Mouse (Mus musculus) hindbrain, embryonic 11.5 days (tissue): ENCODE data around the gene Pxylp1. TPM values are rescaled to one million over a fixed set of nuclear protein-coding genes. Genes with fewer than 3 reads are reported as not detected.

Experiments
- ATAC-seq: fragments of 200-750 bp; cut with Nextera tagmentation; 2 replicates; pipeline ENCODE4 v1.8.0; 2017; ENCODE audit warnings: mild to moderate bottlenecking, moderate TSS enrichment, moderate library complexity; ENCODE audit not compliant: low FRiP score
- DNase-seq: peaks from one replicate; pipeline ENCODE4 v3.0.0-alpha.2; 2015; ENCODE audit warnings: low spot score
- H3K27ac ChIP-seq: fragments of 300-500 bp; sonication (generic); 2 replicates; pipeline ENCODE4 v1.5.1; 2014; ENCODE audit warnings: mild to moderate bottlenecking, low read depth, low read length
- H3K27me3 ChIP-seq: fragments of 300-500 bp; sonication (generic); 2 replicates; pipeline ENCODE4 v1.6.1; 2014; ENCODE audit warnings: mild to moderate bottlenecking, low read length, moderate library complexity, mixed read lengths; ENCODE audit not compliant: control insufficient read depth, insufficient read depth
- H3K36me3 ChIP-seq: fragments of 300-500 bp; sonication (generic); 2 replicates; pipeline ENCODE4 v1.6.1; 2014; ENCODE audit warnings: mild to moderate bottlenecking, low read length, moderate library complexity, mixed read lengths; ENCODE audit not compliant: control insufficient read depth, insufficient read depth
- H3K4me1 ChIP-seq: fragments of 300-500 bp; sonication (generic); replicated peaks from 2 replicates; pipeline ENCODE4 v1.6.1; 2014; ENCODE audit warnings: low read length, mixed read lengths; ENCODE audit not compliant: control insufficient read depth, insufficient read depth
- H3K4me2 ChIP-seq: fragments of 300-500 bp; sonication (generic); replicated peaks from 2 replicates; pipeline ENCODE4 v1.6.1; 2014; ENCODE audit warnings: mild to moderate bottlenecking, low read depth, low read length
- H3K4me3 ChIP-seq: fragments of 300-500 bp; sonication (generic); 2 replicates; pipeline ENCODE4 v1.5.1; 2014; ENCODE audit warnings: low read depth, low read length
- H3K9ac ChIP-seq: fragments of 300-500 bp; sonication (generic); 2 replicates; pipeline ENCODE4 v1.6.1; 2014; ENCODE audit warnings: low read depth, low read length
- H3K9me3 ChIP-seq: fragments of 300-500 bp; sonication (generic); 2 replicates; pipeline ENCODE4 v1.6.1; 2016; ENCODE audit warnings: low read length; ENCODE audit not compliant: control insufficient read depth
- WGBS: fragments of 180-500 bp; shearing (Covaris S2); extraction: QIAGEN DNeasy Blood & Tissue Kit; methylation state at CpG from one replicate; pipeline ENCODE4 v1.1.7; 2014; 5-methylcytosine and 5-hydroxymethylcytosine counted together
- polyA plus RNA-seq: library from polyadenylated mRNA; unstranded; fragments of >200 nt; fragmentation: Nextera tagmentation; extraction: Ambion mirVana; gene quantifications from 2 replicates; pipeline ENCODE4 v1.2.1, GENCODE M21; 2014

Pxylp1 gene
- polyA plus RNA-seq, 1 experiment from 2014 or later = 40.3 TPM

DNA sequence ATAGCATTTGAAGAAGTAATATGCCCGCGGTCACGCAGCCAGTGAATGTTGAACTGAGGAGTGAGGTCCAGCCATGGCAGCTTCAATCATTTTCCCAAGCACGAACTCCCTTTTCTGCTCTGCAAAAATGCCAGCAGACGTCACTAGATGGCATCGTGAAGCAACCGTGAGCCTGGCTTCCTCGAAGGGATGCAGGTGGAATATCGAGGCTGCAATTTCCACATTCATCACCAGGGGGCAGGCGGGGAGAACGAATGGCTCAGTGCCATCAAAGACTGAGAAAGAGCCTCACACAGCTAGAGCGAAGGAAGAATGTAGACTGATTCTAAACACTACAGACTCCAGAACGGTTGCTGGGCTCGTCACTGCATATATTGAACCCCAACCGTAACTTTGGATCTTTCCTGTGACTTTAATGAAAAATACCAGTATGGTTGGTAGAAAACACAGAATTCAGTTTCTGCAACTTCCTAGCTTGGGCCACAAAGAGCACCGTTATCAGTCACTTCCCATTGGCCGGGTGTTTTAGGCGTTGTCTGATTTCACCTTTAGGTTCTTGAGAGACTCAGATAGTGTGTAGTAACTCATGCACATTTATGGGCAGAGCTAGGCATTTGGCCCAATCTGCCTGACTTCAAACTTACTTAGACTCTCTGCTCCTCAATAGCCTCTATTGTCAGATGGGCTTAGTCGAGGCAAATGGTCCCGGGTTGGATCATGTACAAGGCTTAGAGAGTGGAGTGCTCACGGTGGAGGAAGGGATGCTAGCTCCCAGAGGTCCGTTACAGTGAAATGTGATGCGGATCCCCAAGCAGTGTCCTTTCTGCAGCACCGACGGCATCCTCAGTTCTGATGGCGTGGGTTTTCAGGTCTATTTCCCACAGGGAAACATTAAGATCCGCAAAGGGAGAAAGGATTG, 24.4 kb upstream of the Pxylp1 start:
- WGBS = 42% methylated on average over 27 of the region's 27 CpGs
- Histone ChIP-seq H3K4me2 (no peak overlapping the region), H3K4me3 (no peak overlapping the region), H3K4me1 (no peaks in the 10 kb centered on the region), H3K27ac (no peak overlapping the region), H3K9ac (no peak overlapping the region), H3K27me3 (no peaks in the 10 kb centered on the region), H3K36me3 (no peaks in the 10 kb centered on the region), H3K9me3 (no peaks in the 10 kb centered on the region)
- ATAC-seq (peak; percentile 80), DNase-seq (peak; percentile 99)

DNA sequence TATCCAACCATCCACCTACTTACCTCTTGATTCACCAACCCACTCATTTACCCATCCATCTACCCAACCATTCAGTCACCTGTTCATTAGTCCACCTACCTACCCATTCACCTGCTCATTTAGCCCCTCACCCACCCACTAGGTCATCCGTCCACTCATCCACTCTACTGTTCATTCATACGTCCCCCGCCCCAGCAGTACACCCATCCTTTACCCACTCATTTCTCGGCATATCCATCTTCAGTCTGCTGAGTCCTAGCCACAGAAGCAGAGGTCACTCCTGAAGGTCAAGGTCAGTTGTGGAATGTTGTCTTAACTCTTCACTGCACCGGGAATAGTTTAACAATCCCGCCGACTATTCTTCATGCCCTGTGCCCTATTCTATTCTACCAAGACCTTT, 23.6 kb upstream of the Pxylp1 start:
- H3K4me1 ChIP-seq = no peaks in the 10 kb centered on the region
- H3K4me3 ChIP-seq = no peak overlapping the region
- DNase-seq (no peak), ATAC-seq (no peak; the same call in 1 of the 2 replicates)
- H3K9ac ChIP-seq = no peak overlapping the region
- H3K27me3 ChIP-seq = no peaks in the 10 kb centered on the region
- H3K4me2 ChIP-seq = no peak overlapping the region
- H3K27ac ChIP-seq = no peak overlapping the region
- no peaks in the 10 kb centered on the region for H3K36me3 ChIP-seq
- no peaks in the 10 kb centered on the region for H3K9me3 ChIP-seq
- WGBS = 52% methylated on average over 7 of the region's 7 CpGs

- WGBS = 86% methylated on average over 6 of the region's 6 CpGs
- Histone ChIP-seq H3K4me3 (no peak overlapping the region), H3K27ac (no peak overlapping the region), H3K9ac (no peak overlapping the region), H3K36me3 (no peaks in the 10 kb centered on the region), H3K9me3 (no peaks in the 10 kb centered on the region), H3K4me1 (no peaks in the 10 kb centered on the region), H3K27me3 (no peaks in the 10 kb centered on the region), H3K4me2 (no peak overlapping the region)
- DNase-seq = no peak
- ATAC-seq = no peak
Observed at GRCm38 (mm10) chr9:96914851-96915250, 22.4 kb upstream of the Pxylp1 start.

DNA sequence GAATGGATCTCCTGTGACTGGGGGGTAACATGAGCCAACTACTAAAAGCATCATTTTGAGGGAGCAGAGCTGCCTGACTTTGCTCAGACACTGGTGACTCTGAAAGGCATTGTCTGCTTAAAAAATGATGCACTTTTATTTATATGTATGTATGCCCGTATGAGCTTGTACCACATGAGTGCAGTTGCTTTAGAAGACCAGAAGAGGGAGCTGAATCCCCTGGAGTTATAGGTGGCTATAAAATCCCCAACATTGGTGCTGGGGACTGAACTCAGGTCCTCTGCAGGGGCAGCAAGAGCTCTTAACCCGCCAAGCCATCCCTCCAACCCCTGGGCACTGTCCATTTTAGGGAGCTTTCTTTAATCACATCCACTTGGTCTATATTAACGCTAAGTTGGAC, 21.5 kb upstream of the Pxylp1 start:
- DNase-seq (no peak), ATAC-seq (no peak)
- Histone ChIP-seq H3K27me3 (no peaks in the 10 kb centered on the region), H3K9ac (no peak overlapping the region), H3K36me3 (no peaks in the 10 kb centered on the region), H3K27ac (no peak overlapping the region), H3K4me1 (no peaks in the 10 kb centered on the region), H3K9me3 (no peaks in the 10 kb centered on the region), H3K4me3 (no peak overlapping the region), H3K4me2 (no peak overlapping the region)
- WGBS = 86% methylated on average over 3 of the region's 3 CpGs

DNA sequence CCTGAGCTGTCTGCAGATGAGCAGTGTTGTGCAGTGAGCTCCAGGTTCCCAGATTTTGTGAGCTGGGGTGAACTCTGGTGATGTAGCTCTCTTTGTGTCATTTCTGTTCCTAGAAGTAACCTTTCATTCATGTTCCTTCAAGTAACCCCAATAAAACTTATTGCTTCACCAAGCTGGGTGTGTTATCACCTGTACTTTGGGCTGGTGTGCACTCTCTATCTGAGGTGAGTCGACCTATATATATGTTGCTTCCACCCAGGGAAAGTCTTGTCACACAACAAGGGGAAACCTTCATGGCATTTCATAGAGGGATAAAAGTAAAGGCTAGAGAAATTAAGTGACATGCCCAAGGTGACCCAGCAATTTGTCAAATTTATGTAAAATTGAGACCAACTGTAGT, 17.0 kb upstream of the Pxylp1 start:
- no peak for DNase-seq
- no peak overlapping the region for H3K4me3 ChIP-seq
- H3K9ac ChIP-seq = no peak overlapping the region
- no peak overlapping the region for H3K4me2 ChIP-seq
- H3K36me3 ChIP-seq = no peaks in the 10 kb centered on the region
- H3K9me3 ChIP-seq = no peaks in the 10 kb centered on the region
- H3K4me1 ChIP-seq = no peaks in the 10 kb centered on the region
- WGBS = 87% methylated on average over 1 of the region's 1 CpGs
- no peak overlapping the region for H3K27ac ChIP-seq
- ATAC-seq = no peak
- no peaks in the 10 kb centered on the region for H3K27me3 ChIP-seq

DNA sequence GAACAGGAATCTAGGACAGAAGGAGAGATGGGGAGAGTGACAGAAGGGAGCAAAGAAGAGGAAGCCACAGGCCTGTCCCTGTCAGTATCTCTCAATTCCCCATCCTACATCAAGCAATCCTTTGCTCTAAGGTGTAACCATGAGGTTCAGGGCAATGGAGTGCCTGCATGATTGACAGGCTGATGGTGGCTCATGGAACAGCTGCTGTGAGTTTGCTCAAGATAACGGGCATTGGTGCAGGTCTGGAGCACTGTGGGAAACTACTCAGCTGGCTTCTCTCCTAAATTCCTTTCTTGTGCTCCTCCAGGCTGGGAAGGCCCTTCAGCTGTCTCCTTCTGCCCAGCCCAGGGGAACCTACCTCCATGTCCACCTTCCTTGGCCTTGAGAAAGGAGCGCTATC, 16.3 kb upstream of the Pxylp1 start:
- no peak for ATAC-seq

DNA sequence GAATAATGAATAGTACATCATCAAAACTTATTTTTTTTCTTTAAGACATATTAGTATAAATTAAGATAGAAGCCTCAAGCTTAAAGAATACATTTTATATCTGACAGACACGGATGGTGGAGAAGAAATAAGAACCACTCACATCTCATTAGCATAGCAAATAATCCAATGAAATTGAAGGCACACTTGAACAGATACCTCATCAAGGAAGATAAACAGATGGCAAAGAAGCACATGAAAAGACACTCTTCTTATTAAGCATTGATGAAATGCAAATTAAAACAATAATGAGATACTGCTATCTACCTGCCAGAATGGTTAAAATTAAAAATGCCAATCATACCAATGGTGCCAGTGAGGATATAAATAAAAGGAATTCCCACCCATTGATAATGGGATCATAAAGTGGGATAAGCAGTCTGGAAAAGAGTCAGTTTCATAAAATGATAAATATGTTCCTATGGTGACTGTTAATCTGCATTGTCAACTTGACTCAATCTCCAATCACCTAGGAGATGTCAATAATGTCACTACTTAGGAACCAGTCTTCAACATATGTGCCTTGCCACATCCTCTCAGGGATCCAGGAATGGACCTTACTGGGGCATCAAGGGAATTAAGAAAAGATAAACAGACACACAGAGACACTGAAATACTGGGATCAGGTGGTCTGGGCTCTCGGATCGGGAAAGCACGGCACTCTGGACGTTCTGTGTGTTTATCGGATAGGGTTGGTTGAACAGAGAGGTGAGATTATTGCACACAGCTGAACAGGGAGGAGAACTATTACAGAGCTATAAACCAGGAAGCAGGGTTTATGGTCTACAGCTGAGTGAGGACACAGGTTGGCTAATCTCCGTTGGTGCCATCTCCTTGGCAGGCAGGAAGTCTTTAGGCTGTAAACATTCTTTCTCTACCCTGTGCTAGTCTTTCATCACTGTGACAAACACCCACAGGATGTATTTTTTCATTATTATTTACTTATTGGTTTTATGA, 12.2 kb upstream of the Pxylp1 start:
- H3K27me3 ChIP-seq = no peaks in the 10 kb centered on the region
- no peak overlapping the region for H3K4me2 ChIP-seq
- no peaks in the 10 kb centered on the region for H3K4me1 ChIP-seq
- no peak for DNase-seq
- no peak overlapping the region for H3K27ac ChIP-seq
- peak; percentile 33; the same call in 1 of the 2 replicates for ATAC-seq
- WGBS = 79% methylated on average over 7 of the region's 7 CpGs
- H3K36me3 ChIP-seq = no peaks in the 10 kb centered on the region
- no peak overlapping the region for H3K4me3 ChIP-seq
- no peak overlapping the region for H3K9ac ChIP-seq
- H3K9me3 ChIP-seq = no peaks in the 10 kb centered on the region

More for the DNA sequence above, 16.3 kb upstream of the Pxylp1 start:
- 75% methylated on average over 2 of the region's 2 CpGs for WGBS
- H3K4me2 ChIP-seq = no peak overlapping the region
- H3K27me3 ChIP-seq = no peaks in the 10 kb centered on the region
- H3K4me1 ChIP-seq = no peaks in the 10 kb centered on the region
- no peak for DNase-seq
- H3K9me3 ChIP-seq = no peaks in the 10 kb centered on the region
- H3K9ac ChIP-seq = no peak overlapping the region
- H3K27ac ChIP-seq = no peak overlapping the region
- H3K36me3 ChIP-seq = no peaks in the 10 kb centered on the region
- no peak overlapping the region for H3K4me3 ChIP-seq

GRCm38 (mm10) chr9:96899717-96900116, 7.2 kb upstream of the Pxylp1 start:
- WGBS = 80% methylated on average over 5 of the region's 5 CpGs
- Histone ChIP-seq H3K4me3 (no peak overlapping the region), H3K9ac (no peak overlapping the region), H3K4me1 (no peaks in the 10 kb centered on the region), H3K4me2 (no peak overlapping the region), H3K36me3 (no peaks in the 10 kb centered on the region), H3K27me3 (no peaks in the 10 kb centered on the region), H3K9me3 (no peaks in the 10 kb centered on the region), H3K27ac (no peak overlapping the region)
- no peak for DNase-seq
- no peak for ATAC-seq
